Mouse (Mus musculus) kidney, adult 18-20 months (tissue): Measurements from ENCODE around the gene Iglon5.
A peak's percentile ranks its signal among the peaks of the same experiment; 100 is the strongest.

Experiments used
- DNase-seq: peaks from one replicate; pipeline ENCODE4 v3.0.0; 2021

Iglon5 gene

DNA sequence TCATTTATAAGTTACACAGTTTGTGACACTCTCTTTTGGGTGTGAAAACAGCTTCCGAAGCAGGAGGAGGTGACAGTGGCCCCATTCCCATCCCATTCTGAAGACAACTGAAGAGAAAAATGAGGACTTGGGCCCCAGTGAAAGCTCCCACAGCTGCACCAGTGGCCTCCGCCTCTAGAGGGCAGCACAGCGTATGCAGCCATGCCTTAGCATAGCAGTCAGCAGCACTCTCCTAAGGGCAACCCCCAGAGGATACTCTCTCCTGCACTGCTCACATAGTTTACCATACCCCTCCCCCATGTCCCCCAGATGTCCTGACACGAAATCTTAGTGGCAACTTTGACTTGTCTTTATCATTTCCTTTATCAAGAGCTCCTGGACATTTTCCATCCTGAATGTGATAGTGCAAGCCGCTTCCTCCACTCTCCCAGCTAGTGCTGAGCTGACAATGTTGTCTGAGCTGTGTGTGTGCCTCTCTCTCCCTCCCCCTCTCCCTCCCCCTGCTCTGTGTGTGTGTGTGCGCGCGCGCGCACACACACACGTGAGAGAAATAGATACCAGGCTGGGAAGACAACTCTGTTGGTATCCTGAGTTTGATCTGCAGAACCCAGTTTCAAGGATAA is 66.8 kb downstream of the Iglon5 start:
- peak; percentile 91 for DNase-seq
